Mouse (Mus musculus) intestine, embryonic 16.5 days (tissue): Measurements from ENCODE around the gene Adora2b. TPM values are rescaled to one million over a fixed set of nuclear protein-coding genes. Genes with fewer than 3 reads are reported as not detected.

Source experiments
- ATAC-seq: fragments of 200-750 bp; cut with Nextera tagmentation; 2 replicates; pipeline ENCODE4 v1.8.0; 2017; ENCODE audit warnings: moderate TSS enrichment, moderate library complexity
- H3K27ac ChIP-seq: fragments of 300-500 bp; sonication (generic); 2 replicates; pipeline ENCODE4 v1.5.1; 2014; ENCODE audit warnings: mild to moderate bottlenecking, low read length
- H3K27me3 ChIP-seq: fragments of 300-500 bp; sonication (generic); replicated peaks from 2 replicates; pipeline ENCODE4 v1.6.1; 2014; ENCODE audit warnings: low read length, control low read depth, mixed read lengths; ENCODE audit not compliant: control insufficient read depth, insufficient read depth
- H3K36me3 ChIP-seq: fragments of 300-500 bp; sonication (generic); 2 replicates; pipeline ENCODE4 v1.6.1; 2014; ENCODE audit warnings: low read length, control low read depth; ENCODE audit not compliant: control insufficient read depth, insufficient read depth
- H3K4me1 ChIP-seq: fragments of 300-500 bp; sonication (generic); 2 replicates; pipeline ENCODE4 v1.6.1; 2014; ENCODE audit warnings: low read length, control low read depth, mixed read lengths; ENCODE audit not compliant: control insufficient read depth, insufficient read depth
- H3K4me2 ChIP-seq: fragments of 300-500 bp; sonication (generic); 2 replicates; pipeline ENCODE4 v1.6.1; 2014; ENCODE audit warnings: low read depth, low read length, control low read depth
- H3K4me3 ChIP-seq: fragments of 300-500 bp; sonication (generic); 2 replicates; pipeline ENCODE4 v1.5.1; 2014; ENCODE audit warnings: mild to moderate bottlenecking, low read length
- H3K9ac ChIP-seq: fragments of 300-500 bp; sonication (generic); 2 replicates; pipeline ENCODE4 v1.6.1; 2014; ENCODE audit warnings: low read depth, low read length
- H3K9me3 ChIP-seq: fragments of 300-500 bp; sonication (generic); 2 replicates; pipeline ENCODE4 v1.6.1; 2016; ENCODE audit warnings: low read length, control low read depth; ENCODE audit not compliant: control insufficient read depth
- WGBS: fragments of 180-500 bp; shearing (Covaris S2); extraction: QIAGEN DNeasy Blood & Tissue Kit; methylation state at CpG from one replicate; pipeline ENCODE4 v1.1.7; 2014; 5-methylcytosine and 5-hydroxymethylcytosine counted together
- polyA plus RNA-seq: library from polyadenylated mRNA; unstranded; fragments of >200 nt; fragmentation: Nextera tagmentation; extraction: Ambion mirVana; gene quantifications from 2 replicates; pipeline ENCODE4 v1.2.1, GENCODE M21; 2015

The Adora2b gene
- polyA plus RNA-seq: 9.7 and 14.0 TPM in 2 replicates

GRCm38 (mm10) chr11:62248401-62249244 is at the start of gene Adora2b:
Gene Adora2b (plus strand): TSS chr11:62248984.
- ATAC-seq: peak; percentile 86
- H3K4me3 ChIP-seq: peak within 1 kb of the TSS; percentile 67
- H3K4me2 ChIP-seq: peak within 1 kb of the TSS; percentile 94
- 0 out of 2 replicates have a peak, but pooled peaks cover 3% of the 10 kb centered on the region for H3K9me3 ChIP-seq
- no peaks in the 10 kb centered on the region; the same call in 1 of the 2 replicates for H3K27me3 ChIP-seq
- H3K27ac ChIP-seq: peak within 1 kb of the TSS; percentile 42
- WGBS: under 1% methylated on average over 69 of the region's 69 CpGs
- H3K36me3 ChIP-seq: no peaks in the 10 kb centered on the region
- peak within 1 kb of the TSS; percentile 71 for H3K9ac ChIP-seq
- H3K4me1 ChIP-seq: peaks cover 18% of the 10 kb centered on the region

DNA sequence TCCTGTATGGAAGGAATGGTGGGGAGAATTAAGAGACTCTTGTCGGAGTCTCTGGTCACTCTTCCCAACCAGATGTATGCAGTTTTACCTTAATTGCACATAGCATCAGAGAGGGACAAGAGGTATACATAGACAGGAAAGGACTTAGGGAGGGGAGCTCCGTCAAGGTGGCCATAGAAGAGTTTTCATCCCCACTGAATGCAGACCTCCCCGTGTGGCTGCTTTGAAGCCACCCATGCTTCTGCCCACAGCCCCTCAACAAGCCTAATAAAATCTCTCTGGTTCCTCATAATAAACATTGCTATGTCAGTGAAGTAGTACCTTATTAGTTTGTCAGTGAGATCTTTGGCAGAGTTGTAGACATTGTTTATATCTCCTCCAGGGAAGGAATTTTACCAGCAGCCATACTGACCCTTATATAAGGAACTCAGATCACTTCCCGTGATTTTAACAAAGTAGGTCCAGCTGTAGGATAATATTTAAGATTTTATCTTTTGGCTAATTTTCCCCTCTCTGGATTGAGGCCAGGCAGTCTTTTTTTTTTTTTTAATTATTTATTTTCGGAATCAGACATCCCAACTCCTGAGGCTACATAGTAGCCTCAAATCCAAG is 47.8 kb upstream of the Adora2b start:
- Histone ChIP-seq H3K4me2 (no peak overlapping the region), H3K9me3 (no peaks in the 10 kb centered on the region), H3K9ac (no peak overlapping the region), H3K27me3 (no peaks in the 10 kb centered on the region), H3K4me3 (no peak overlapping the region), H3K36me3 (no peaks in the 10 kb centered on the region), H3K27ac (no peak overlapping the region), H3K4me1 (peaks cover 4% of the 10 kb centered on the region; the same call in 1 of the 2 replicates)
- 48% methylated on average over 5 of the region's 5 CpGs for WGBS
- ATAC-seq: no peak

DNA sequence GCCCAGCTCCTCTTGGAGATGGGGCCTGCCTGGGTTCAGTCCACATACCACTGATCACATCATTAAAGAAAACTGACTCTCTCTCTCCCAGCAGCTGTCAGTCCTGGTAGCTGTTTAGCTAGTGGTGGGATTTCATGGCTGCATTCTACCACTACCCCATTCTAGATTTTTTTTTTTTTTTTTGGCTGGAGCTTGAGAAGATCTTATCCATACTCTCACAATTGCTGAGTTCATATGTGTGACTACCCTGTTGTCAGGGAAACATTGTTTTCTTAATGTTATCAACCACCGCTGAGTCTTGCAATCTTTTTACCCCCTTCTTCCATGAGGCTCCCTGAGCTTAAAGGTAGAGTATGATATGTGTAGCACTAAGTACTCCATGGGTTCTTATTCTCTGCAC is 46.1 kb upstream of the Adora2b start:
- 87% methylated on average over 1 of the region's 1 CpGs for WGBS
- no peaks in the 10 kb centered on the region for H3K36me3 ChIP-seq
- H3K9ac ChIP-seq: no peak overlapping the region
- H3K9me3 ChIP-seq: no peaks in the 10 kb centered on the region
- H3K4me1 ChIP-seq: peaks cover 4% of the 10 kb centered on the region; the same call in 1 of the 2 replicates
- no peak overlapping the region for H3K4me2 ChIP-seq
- H3K4me3 ChIP-seq: no peak overlapping the region
- no peak overlapping the region for H3K27ac ChIP-seq
- no peaks in the 10 kb centered on the region for H3K27me3 ChIP-seq
- ATAC-seq: no peak

- Histone ChIP-seq H3K4me1 (no peaks in the 10 kb centered on the region), H3K27me3 (no peaks in the 10 kb centered on the region), H3K36me3 (no peaks in the 10 kb centered on the region), H3K9ac (no peak overlapping the region), H3K4me3 (no peak overlapping the region), H3K9me3 (no peaks in the 10 kb centered on the region), H3K4me2 (no peak overlapping the region), H3K27ac (no peak overlapping the region)
- no peak for ATAC-seq
- 95% methylated on average over 2 of the region's 2 CpGs for WGBS
These were observed 39.7 kb upstream of the Adora2b start for GRCm38 (mm10) chr11:62209111-62209510.

GRCm38 (mm10) chr11:62209891-62210290 is 38.9 kb upstream of the Adora2b start:
- no peak overlapping the region for H3K27ac ChIP-seq
- H3K4me3 ChIP-seq: no peak overlapping the region
- ATAC-seq: no peak
- H3K9me3 ChIP-seq: no peaks in the 10 kb centered on the region
- no peak overlapping the region for H3K9ac ChIP-seq
- H3K4me1 ChIP-seq: no peaks in the 10 kb centered on the region
- H3K4me2 ChIP-seq: no peak overlapping the region
- H3K27me3 ChIP-seq: no peaks in the 10 kb centered on the region
- H3K36me3 ChIP-seq: no peaks in the 10 kb centered on the region
- WGBS: 47% methylated on average over 4 of the region's 4 CpGs

- 72% methylated on average over 12 of the region's 12 CpGs for WGBS
- H3K4me1 ChIP-seq: no peaks in the 10 kb centered on the region; the same call in 1 of the 2 replicates
These were observed 35.3 kb upstream of the Adora2b start for GRCm38 (mm10) chr11:62213384-62213989.

DNA sequence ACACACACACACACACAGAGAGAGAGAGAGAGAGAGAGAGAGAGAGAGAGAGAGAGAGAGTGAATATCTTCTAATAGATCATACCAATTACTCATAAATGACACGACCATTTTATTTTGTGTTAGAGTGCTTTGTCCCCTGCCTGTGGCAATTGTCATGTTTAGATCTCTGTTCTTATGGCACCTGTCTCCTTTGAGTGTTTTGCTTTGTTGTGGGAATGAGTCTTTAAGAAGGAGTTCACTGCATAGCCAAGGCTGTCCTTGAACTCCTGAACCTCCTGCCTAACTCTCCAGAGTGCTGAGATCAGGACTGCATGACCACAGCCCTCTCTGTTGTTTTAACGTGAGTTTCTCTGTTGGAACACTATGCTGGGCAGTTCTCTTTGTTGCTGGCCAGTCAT is 33.7 kb upstream of the Adora2b start:
- H3K27ac ChIP-seq: no peak overlapping the region
- WGBS: 73% methylated on average over 2 of the region's 2 CpGs
- no peaks in the 10 kb centered on the region; the same call in 1 of the 2 replicates for H3K4me1 ChIP-seq
- no peak overlapping the region for H3K9ac ChIP-seq
- H3K9me3 ChIP-seq: no peaks in the 10 kb centered on the region
- H3K36me3 ChIP-seq: no peaks in the 10 kb centered on the region
- H3K4me3 ChIP-seq: no peak overlapping the region
- H3K27me3 ChIP-seq: no peaks in the 10 kb centered on the region
- no peak for ATAC-seq
- no peak overlapping the region for H3K4me2 ChIP-seq

More at GRCm38 (mm10) chr11:62213384-62213989, 35.3 kb upstream of the Adora2b start:
- no peaks in the 10 kb centered on the region for H3K36me3 ChIP-seq
- no peak overlapping the region for H3K4me3 ChIP-seq
- no peaks in the 10 kb centered on the region for H3K9me3 ChIP-seq
- H3K27ac ChIP-seq: peak overlapping the region; percentile 25; the same call in 1 of the 2 replicates
- peak overlapping the region; percentile 7; the same call in 1 of the 2 replicates for H3K4me2 ChIP-seq
- H3K27me3 ChIP-seq: no peaks in the 10 kb centered on the region
- no peak overlapping the region for H3K9ac ChIP-seq
- ATAC-seq: peak; percentile 85

DNA sequence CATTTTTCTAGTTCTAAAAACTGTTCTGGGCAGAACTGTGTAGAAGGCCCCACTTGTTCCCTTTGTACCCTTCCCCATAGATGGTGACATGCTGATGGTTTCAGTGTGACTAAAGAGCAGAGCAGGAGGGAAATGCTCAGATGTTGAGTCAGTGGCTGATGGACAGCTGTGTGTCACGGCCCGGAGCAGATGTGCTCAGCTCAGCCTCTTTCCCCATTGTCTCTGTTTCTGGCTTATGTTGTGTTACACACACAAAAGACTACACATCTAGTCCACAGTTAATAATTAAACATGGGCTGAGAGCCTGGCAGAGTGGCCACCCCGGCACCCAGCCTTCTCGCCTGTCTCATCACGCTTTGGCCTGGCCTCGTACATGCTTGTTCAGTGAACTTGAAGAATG is 31.0 kb upstream of the Adora2b start:
- no peak overlapping the region; the same call in 1 of the 2 replicates for H3K27ac ChIP-seq
- H3K4me2 ChIP-seq: no peak overlapping the region
- no peaks in the 10 kb centered on the region for H3K27me3 ChIP-seq
- no peaks in the 10 kb centered on the region for H3K9me3 ChIP-seq
- H3K4me1 ChIP-seq: peaks cover 3% of the 10 kb centered on the region
- H3K9ac ChIP-seq: no peak overlapping the region
- H3K36me3 ChIP-seq: no peaks in the 10 kb centered on the region
- ATAC-seq: no peak
- H3K4me3 ChIP-seq: no peak overlapping the region
- WGBS: 71% methylated on average over 6 of the region's 6 CpGs
